Mouse (Mus musculus) left cerebral cortex, postnatal 4 days (tissue): ENCODE results near the gene Gm7029. TPM values are rescaled to one million over a fixed set of nuclear protein-coding genes. Genes with fewer than 3 reads are reported as not detected.
A peak's percentile ranks its signal among the peaks of the same experiment; 100 is the strongest.

ENCODE experiments used
- DNase-seq: peaks from one replicate; pipeline ENCODE4 v3.0.0-alpha.2; 2022
- intact Hi-C: fragments of 180-260 bp; cut with DNase I; formaldehyde crosslinking; loops from one replicate; pipeline ENCODE4 v1.15.1; 2025
- microRNA-seq: library from miRNA; unstranded; fragments of <30 nt; microRNA quantifications from one replicate; pipeline ENCODE4 v1.2.0, GENCODE M21; 2022
- total RNA-seq, 2 experiments: library from RNA; stranded (reverse); gene quantifications; 2 replicates each; pipeline ENCODE4 v1.2.3; 2021

The Gm7029 gene
- total RNA-seq, 2 experiments from 2014 or later, result not detected

DNA sequence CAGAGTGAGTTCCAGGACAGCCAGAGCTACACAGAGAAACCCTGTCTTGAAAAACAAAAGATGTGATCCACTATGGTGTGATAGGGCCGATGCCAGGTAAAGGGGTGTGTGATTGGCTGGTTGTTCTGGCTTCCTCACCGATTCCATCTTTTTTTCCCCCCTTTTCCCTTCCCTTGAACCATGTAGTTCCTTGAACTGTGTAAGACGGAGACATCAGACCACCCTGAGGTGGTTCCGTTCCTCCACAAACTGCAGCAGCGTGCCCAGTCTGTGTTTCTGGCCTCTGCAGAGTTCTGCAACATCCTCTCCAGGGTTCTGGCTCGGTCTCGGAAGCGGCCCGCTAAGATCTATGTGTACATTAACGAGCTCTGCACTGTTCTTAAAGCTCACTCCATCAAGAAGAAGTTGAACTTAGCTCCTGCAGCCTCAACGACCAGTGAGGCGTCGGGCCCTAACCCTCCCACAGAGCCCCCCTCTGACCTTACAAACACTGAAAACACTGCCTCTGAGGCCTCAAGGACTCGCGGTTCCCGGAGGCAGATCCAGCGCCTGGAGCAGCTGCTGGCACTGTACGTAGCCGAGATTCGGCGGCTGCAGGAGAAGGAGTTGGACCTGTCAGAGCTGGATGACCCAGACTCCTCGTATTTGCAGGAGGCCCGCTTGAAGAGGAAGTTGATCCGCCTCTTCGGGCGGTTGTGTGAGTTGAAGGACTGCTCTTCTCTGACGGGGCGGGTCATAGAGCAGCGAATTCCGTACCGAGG, 37.6 kb downstream of the Gm7029 start:
- no peak for DNase-seq
- intact Hi-C loops, result no loop called here

DNA sequence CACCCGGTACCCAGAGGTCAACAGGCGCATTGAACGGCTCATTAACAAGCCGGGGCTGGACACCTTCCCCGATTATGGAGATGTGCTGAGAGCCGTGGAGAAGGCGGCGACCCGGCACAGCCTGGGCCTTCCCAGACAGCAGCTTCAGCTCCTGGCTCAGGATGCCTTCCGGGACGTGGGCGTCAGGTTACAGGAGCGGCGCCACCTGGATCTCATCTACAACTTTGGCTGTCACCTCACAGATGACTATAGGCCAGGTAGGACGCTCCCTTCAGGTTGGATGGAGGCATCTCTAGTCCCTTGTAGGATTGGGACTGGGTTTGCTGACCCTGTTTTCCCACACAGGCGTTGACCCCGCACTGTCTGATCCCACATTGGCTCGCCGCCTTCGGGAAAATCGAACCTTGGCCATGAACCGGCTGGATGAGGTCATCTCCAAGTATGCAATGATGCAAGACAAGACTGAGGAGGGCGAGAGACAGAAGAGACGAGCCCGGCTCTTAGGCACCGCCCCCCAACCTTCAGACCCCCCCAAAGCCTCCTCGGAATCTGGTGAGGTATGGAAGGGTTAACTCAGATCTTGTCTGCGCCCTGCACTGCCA, 38.3 kb downstream of the Gm7029 start:
- intact Hi-C loops, result no loop called here
- no peak for DNase-seq

DNA sequence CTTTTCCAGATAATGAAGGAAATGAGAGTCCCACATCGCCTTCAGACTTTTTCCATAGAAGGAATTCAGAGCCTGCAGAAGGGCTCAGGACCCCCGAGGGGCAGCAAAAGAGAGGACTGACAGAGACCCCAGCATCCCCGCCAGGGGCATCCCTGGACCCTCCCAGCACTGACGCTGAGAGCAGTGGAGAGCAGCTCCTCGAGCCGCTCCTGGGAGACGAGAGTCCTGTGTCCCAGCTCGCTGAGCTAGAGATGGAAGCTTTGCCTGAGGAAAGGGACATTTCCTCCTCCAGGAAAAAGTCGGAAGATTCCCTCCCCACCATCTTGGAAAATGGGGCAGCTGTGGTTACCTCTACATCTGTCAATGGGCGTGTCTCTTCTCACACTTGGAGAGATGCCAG, 39.6 kb downstream of the Gm7029 start:
- intact Hi-C loops, result no loop called here
- DNase-seq, result no peak

DNA sequence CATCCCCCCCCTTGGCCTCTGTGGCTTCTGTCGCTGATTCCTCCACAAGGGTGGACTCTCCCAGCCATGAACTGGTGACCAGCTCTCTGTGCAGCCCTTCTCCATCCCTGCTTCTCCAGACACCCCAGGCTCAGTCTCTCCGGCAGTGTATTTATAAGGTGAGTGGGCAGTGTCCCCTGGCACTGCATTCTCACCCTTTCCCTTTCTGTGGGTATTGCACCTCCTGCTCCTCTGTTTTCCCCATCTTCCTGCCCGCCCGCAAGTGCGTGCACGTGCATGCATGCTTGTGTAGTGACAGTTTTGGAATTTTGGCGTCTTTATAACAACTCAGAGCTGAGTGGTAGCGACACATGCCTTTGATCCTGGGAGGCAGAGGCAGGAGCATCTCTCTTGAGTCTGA, 40.3 kb downstream of the Gm7029 start:
- no peak for DNase-seq
- intact Hi-C loops, result no loop called here

DNA sequence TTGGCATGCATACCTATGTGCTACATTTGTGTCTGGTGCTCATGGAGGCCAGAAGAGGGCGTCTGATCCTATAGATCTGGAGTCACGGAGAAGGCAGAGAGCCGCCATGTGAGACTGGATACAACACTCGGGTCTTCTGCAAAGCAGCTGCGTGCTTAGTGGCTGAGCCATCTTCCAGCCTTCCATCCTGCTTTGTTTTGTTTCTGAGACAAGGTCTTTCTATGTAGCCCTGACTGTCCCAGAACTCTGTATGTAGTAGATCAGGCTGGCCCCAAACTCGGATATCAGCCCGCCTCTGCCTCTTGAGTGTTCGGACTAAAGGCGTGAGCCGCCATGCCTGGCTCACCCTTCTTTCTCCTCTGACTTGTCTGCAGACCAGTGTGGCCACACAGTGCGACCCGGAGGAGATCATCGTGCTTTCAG, 41.3 kb downstream of the Gm7029 start:
- intact Hi-C loops, result no loop called here
- no peak for DNase-seq

DNA sequence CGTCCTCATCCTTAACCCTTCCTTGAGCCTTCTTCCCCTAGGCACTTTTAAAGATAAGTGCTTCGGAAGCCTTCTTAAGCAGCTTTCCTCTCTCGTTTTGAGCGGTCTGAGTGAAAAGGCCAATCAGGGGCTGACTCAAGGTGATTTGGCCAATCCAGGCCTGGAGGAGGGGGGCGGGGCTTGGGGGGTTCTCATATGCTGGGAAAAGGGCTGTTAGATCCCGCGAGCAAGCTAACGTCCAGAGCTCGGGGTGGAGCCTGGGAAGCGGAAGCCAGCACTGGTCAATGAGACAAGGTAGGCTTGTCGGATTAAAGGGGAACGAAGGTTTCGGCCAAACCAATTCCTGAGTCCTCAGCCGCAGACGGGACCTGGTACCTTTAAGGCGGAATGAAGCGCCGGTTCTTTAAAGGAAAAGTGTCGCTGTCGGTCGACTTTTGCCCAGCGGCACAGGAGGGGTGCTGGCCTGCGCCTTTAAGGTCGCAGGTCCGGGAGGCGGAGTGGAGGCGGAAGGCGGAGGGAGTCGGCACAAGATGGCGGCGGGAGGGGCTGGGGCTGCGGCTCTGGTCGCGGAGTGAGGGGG, 42.1 kb downstream of the Gm7029 start, which contains the start of the genes Tapbp and Zbtb22:
TSS of gene Tapbp (plus strand) at position 229 of the 580 bp plus-strand sequence.
TSS of gene Zbtb22 (plus strand) at position 234 of the 580 bp plus-strand sequence.
- DNase-seq, result peak; percentile 99
- intact Hi-C loops, result no loop called here

DNA sequence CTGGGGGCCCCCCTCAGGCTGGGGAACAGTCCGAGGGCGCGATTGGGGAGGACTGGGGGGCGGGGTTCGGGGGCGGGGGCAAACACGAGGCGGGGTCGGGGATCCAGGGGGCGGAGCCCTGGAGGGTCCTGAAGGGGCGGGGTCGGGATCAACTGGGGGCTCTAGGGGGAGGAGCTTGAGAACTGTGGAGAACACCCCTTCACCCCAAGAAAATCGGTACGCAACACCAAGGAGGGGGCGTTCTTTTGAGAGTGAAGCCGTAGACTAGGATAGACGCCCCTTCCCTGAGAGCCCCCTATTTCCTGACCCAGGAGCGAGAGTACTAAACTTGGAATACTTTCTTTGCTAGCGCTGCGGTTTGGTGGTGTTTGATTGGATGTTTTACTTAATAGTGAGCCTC, 42.7 kb downstream of the Gm7029 start:
- no peak for DNase-seq
- intact Hi-C loops, result no loop called here

DNA sequence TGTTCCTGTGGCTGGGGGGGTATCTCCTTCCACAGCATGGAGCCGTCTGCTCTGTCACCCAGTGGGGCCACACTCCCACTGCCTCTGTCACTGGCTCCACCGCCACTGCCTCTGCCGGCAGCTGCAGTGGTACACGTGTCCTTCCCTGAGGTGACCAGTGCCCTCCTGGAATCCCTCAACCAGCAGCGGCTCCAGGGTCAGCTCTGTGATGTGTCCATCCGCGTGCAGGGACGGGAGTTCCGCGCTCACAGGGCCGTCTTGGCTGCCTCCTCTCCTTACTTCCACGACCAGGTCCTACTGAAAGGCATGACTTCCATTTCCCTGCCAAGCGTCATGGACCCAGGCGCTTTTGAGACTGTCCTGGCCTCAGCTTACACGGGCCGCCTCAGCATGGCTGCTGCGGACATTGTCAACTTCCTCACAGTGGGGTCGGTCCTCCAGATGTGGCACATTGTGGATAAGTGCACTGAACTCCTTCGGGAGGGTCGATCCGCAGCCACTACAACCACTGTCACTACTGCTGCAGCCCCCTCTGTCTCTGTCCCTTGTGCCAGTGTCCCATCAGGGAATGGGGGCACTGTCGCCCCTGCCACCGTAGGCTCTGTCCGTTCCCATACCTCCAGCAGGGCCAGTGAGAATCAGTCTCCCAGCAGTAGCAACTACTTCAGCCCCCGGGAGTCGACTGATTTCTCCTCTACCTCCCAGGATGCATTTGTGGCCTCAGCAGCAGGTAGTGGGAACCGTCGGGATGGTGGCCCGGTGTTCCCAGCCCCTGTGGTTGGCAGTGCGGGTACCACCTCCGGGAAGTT, 43.4 kb downstream of the Gm7029 start:
- intact Hi-C loops, result no loop called here
- no peak for DNase-seq

DNA sequence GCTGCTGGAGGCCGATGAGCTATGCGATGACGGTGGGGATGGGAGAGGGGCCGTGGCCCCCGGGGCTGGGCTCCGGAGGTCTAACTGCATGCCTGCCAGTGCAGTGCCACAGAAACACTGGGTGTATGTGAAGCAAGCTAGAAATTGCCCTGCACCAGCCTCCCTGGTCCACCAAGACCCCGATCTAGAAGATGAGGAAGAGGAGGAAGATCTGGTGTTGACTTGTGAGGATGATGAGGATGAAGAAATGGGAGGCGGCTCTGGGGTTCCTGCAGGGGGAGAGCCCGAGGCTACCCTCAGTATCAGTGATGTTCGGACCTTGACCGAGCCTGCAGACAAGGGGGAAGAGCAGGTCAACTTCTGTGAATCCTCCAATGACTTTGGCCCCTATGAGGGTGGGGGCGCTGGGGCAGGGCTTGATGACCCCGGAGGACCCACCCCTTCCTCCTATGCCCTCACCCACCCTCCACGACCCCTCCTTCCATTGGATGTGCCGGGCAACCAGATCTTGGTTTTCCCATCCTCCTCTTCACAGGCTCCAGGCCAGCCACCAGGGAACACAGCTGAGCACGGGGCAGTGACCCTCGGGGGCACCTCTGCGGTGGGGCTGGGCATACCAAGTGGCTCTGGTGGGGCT, 44.1 kb downstream of the Gm7029 start:
- DNase-seq, result no peak

DNA sequence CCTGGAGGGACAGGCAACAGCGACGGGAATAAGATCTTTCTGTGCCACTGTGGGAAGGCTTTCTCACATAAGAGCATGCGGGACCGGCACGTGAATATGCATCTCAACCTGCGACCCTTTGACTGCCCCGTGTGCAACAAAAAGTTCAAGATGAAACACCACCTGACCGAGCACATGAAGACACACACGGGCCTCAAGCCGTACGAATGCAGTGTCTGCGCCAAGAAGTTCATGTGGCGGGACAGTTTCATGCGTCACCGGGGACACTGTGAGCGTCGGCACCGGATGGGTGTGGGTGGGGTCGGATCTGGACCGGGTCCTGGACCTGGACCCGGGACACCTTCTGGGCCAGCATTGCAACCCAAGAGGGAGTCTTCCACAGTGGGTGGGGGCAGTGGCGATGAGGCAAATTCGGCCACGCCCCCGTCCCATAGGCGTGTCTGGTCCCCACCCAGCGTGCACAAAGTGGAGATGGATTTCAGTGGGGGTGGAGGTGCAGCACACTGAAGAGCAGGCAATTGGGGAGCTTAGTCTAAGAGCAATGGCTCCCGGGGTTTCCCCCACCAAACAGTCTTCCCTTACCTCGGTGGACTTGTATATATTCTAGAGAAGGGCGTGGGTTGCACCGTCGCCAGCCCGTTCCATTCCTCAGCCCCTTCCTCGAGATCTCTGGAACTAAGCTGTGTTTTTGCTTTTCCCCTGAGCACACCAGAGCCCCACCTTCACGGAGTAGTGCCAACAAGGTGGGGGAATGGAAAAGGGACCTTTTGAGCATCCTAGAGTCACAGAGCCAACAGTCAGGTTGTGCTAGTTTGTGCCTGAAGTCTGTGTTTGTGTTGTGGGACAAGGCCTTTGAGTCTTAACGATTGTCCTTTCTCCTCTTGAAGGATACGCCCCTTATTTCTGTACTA, 44.9 kb downstream of the Gm7029 start:
- no peak for DNase-seq
- intact Hi-C loops, result no loop called here

More for the DNA sequence above, 44.1 kb downstream of the Gm7029 start:
- intact Hi-C loops, result no loop called here

DNA sequence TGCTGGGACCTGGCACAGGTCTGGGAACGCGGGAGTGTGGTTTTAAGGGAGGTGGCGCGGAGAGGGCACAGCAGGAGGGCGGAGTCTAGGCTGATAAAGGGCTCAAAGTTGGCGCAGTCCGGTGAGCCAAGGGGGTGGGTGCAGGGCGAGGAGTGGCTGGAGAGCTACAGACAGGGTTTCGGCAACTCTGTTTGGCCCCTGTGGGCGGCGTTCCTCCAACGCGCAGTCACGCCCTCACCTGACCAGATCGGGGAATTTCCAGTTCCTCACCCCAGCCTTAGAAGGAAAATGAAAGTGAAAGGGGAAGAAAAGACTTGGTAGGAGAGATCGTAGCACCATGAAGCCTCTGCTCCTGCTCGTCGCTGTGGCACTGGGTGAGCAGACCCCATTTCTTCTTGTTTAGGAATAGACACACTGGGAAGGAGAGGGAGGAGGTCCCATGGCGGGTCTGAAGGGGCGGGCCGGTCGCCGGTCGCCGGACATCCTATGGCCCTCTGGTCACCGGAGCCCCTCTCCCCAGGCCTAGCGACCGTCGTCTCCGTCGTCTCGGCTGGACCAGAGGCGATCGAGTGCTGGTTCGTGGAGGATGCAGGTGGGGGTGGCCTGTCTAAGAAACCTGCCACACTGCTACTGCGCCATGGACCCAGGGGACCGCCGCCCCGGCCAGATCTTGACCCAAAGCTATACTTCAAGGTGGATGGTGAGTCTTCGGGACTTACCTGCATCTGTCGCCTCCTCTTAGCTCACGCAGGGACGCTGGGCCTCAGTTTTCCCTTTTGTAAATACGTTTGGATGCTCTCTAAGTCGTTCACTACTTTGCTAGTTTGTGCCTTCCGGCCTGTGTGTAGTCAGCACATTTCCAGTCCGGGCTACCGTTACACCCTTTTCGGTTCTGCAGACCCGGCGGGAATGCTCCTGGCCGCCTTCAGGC, 46.0 kb downstream of the Gm7029 start:
- intact Hi-C loops, result no loop called here
- DNase-seq, result peak; percentile 59

DNA sequence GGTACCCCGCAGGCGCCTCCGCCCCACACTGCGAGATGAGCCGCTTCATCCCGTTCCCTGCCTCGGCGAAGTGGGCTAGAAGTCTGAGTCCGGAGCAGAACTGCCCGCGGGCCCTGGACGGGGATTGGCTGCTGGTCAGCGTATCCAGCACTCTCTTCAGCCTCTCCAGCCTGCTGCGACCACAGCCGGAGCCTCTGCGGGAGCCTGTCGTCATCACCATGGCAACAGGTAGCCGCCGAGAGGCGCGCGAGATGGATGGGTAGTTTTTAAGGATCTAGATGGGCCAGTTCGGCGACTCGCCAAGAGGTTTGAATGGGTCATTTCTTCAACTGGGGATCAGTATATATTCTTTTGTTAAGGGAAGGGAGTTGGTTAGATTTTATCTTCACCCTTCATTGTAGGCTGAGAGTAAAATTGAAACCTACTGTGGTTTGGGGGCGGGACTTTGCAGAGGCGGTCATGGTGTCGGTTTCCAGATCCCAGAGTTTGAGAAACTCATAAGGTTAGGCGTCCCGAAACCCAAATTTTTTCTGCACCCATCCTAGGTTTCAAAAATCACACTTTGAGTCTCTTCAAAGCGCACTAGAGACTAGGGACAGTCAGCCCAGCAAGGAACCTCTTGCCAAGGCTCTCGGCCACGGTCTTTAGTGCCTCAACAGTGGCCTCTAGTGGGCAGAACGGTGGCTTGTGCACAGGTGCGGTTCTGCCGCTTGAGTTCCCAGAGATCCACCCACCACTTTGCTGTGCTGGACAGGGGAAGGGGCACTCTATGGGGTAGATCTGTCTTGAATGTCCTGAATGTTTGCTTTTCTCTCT, 46.9 kb downstream of the Gm7029 start:
- DNase-seq, result peak; percentile 85
- intact Hi-C loops, result no loop called here

DNA sequence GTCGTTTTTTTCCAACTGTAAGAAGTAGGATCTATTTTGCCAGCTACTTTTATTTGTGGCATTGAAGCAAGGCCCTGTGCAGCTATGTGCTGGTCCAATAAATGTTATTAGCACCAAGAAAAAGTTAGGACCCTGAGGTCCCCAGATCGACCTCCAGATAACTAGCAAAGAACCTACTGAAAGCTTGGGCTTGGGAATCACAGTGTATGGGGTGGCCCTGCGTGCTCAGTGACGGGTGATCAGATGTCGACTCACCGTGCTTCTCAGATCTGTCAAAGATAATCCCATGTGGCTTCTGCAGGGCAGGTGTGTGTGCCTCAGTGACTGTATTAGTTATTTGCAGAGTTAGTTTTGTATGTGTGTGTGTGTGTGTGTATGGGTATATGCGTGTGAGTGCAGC, 47.7 kb downstream of the Gm7029 start:
- intact Hi-C loops, result no loop called here

More for the DNA sequence above, 47.7 kb downstream of the Gm7029 start:
- DNase-seq, result no peak

Small RNAs within 50 kb of the gene (microRNA-seq; reads per million reads assigned to microRNA genes)
- not detected for gene Gm27740

Other genes starting within 250 kb of the Gm7029 start
- gene Zfp414, start 244.7 kb upstream of the Gm7029 start, total RNA-seq, result 10 to 100 TPM; 58.8 to 60.6 TPM
- gene Pram1, start 235.8 kb upstream of the Gm7029 start, total RNA-seq, result under 1 TPM in 1 of 2 experiments, not detected in 1; 0.24 TPM
- 100 to 1,000 TPM; 178 to 195 TPM for gene Hnrnpm, start 187.0 kb upstream of the Gm7029 start, total RNA-seq
- 10 to 100 TPM; 66.9 to 73.5 TPM for gene March2, start 155.2 kb upstream of the Gm7029 start, total RNA-seq
- gene Rab11b, start 113.3 kb upstream of the Gm7029 start, total RNA-seq, result 100 to 1,000 TPM; 361 to 382 TPM
- gene Angptl4, start 92.0 kb upstream of the Gm7029 start, total RNA-seq, result 10 to 100 TPM in 1 of 2 experiments, 1 to 10 TPM in 1; 9.7 to 10.8 TPM
- 10 to 100 TPM; 38.6 to 44.1 TPM for gene Kank3, start 63.3 kb upstream of the Gm7029 start, total RNA-seq
- gene Rps28, start 49.3 kb upstream of the Gm7029 start, total RNA-seq, result 1,000 to 10,000 TPM; 1,155 to 1,182 TPM
- gene Ndufa7, start 49.3 kb upstream of the Gm7029 start, total RNA-seq, result 100 to 1,000 TPM; 214 to 232 TPM
- gene Cd320, start 30.7 kb upstream of the Gm7029 start, total RNA-seq, result 10 to 100 TPM; 21.6 to 25.4 TPM
- 1 to 10 TPM; 7.7 to 9.4 TPM for gene Kifc1, start 16.8 kb downstream of the Gm7029 start, total RNA-seq
- gene Platr17, start 31.3 kb downstream of the Gm7029 start, total RNA-seq, result not detected
- gene Daxx, start 35.6 kb downstream of the Gm7029 start, total RNA-seq, result 10 to 100 TPM; 37.6 to 39.2 TPM
- 10 to 100 TPM; 45.5 to 56.6 TPM for gene Tapbp, start 42.1 kb downstream of the Gm7029 start, total RNA-seq
- gene Zbtb22, start 42.1 kb downstream of the Gm7029 start, total RNA-seq, result 10 to 100 TPM; 33.2 to 36.8 TPM
- 10 to 100 TPM; 74.1 to 75.5 TPM for gene Rgl2, start 55.7 kb downstream of the Gm7029 start, total RNA-seq
- gene Pfdn6, start 66.5 kb downstream of the Gm7029 start, total RNA-seq, result 10 to 100 TPM; 90.5 to 96.1 TPM
- gene Wdr46, start 66.8 kb downstream of the Gm7029 start, total RNA-seq, result 10 to 100 TPM; 30.1 to 36.6 TPM
- 1 to 10 TPM; 6.6 to 6.8 TPM for gene B3galt4, start 77.7 kb downstream of the Gm7029 start, total RNA-seq
- 10 to 100 TPM; 72.2 to 72.6 TPM for gene Vps52, start 82.0 kb downstream of the Gm7029 start, total RNA-seq
- gene Rps18, start 82.2 kb downstream of the Gm7029 start, total RNA-seq, result 100 to 1,000 TPM; 557 to 591 TPM
- 10 to 100 TPM in 1 of 2 experiments, 1 to 10 TPM in 1; 8.2 to 13.8 TPM for gene H2-K1, start 126.5 kb downstream of the Gm7029 start, total RNA-seq
- gene Ring1, start 150.8 kb downstream of the Gm7029 start, total RNA-seq, result 10 to 100 TPM; 23.6 to 28.2 TPM
- gene H2-Ke6, start 154.2 kb downstream of the Gm7029 start, total RNA-seq, result 10 to 100 TPM; 41.6 to 45.2 TPM
- 10 to 100 TPM; 96.3 to 98.7 TPM for gene Slc39a7, start 157.8 kb downstream of the Gm7029 start, total RNA-seq
- 10 to 100 TPM; 80.7 to 84.9 TPM for gene Rxrb, start 158.0 kb downstream of the Gm7029 start, total RNA-seq
- 1 to 10 TPM; 6.8 to 9.8 TPM for gene Col11a2, start 165.6 kb downstream of the Gm7029 start, total RNA-seq
- gene H2-Oa, start 218.5 kb downstream of the Gm7029 start, total RNA-seq, result not detected
- gene H2-DMa, start 245.7 kb downstream of the Gm7029 start, total RNA-seq, result 10 to 100 TPM; 19.5 to 20.5 TPM
- gene Brd2, start 248.8 kb downstream of the Gm7029 start, total RNA-seq, result 100 to 1,000 TPM; 247 to 267 TPM